Mouse (Mus musculus) olfactory bulb, adult 2 months (tissue): ENCODE results near the gene Mgl2.

Experiments used
- CTCF ChIP-seq: fragments of 200-500 bp; IDR thresholded peaks from 2 replicates; pipeline ENCODE4 v1.5.1; 2012; ENCODE audit warnings: low read depth, mild to moderate bottlenecking, low read length, moderate library complexity; ENCODE audit not compliant: insufficient read depth
- POLR2A ChIP-seq: fragments of 200-500 bp; IDR thresholded peaks from 2 replicates; pipeline ENCODE4 v1.6.1; 2012; ENCODE audit warnings: mild to moderate bottlenecking, low read depth, low read length, moderate library complexity; ENCODE audit not compliant: insufficient read depth

GRCm38 (mm10) chr11:70084563-70084962 lies 45.6 kb upstream of the Mgl2 start:
- TF ChIP-seq CTCF, result no peak
- no peak for TF ChIP-seq POLR2A
